Mouse (Mus musculus): Measurements from ENCODE around the gene Slc35b2. TPM values are rescaled to one million over a fixed set of nuclear protein-coding genes. Genes with fewer than 3 reads are reported as not detected.

Slc35b2 gene
- polyA plus RNA-seq, 1 experiment from 2014 or later: 133 TPM

- H3K4me1 ChIP-seq: 0 out of 2 replicates have a peak, but pooled peaks cover 7% of the 10 kb centered on the region
- H3K27me3 ChIP-seq: no peaks in the 10 kb centered on the region
- H3K9me3 ChIP-seq (replicated peaks): no peaks in the 10 kb centered on the region
- no peak for ATAC-seq (ENCODE audit: insufficient number of reproducible peaks, low FRiP score, low TSS enrichment, low read depth)
- H3K36me3 ChIP-seq: no peaks in the 10 kb centered on the region
- H3K9ac ChIP-seq: no peak overlapping the region
- H3K4me3 ChIP-seq (replicated peaks): no peak overlapping the region
- H3K27ac ChIP-seq (replicated peaks): no peak overlapping the region
- H3K4me2 ChIP-seq (replicated peaks): no peak overlapping the region
- WGBS: 89% methylated on average over 4 of the region's 4 CpGs
These were observed 44.7 kb downstream of the Slc35b2 start for GRCm38 (mm10) chr17:45608396-45608795.

- no peaks in the 10 kb centered on the region for H3K36me3 ChIP-seq
- ATAC-seq (ENCODE audit: insufficient number of reproducible peaks, low FRiP score, low TSS enrichment, low read depth): peak; percentile 29; the same call in 1 of the 2 replicates
- WGBS: 22% methylated on average over 5 of the region's 5 CpGs
- H3K9ac ChIP-seq: no peak overlapping the region
- peak overlapping the region; percentile 40 for H3K27ac ChIP-seq (replicated peaks)
- H3K4me2 ChIP-seq (replicated peaks): no peak overlapping the region
- no peaks in the 10 kb centered on the region for H3K9me3 ChIP-seq (replicated peaks)
- H3K4me3 ChIP-seq (replicated peaks): no peak overlapping the region
- 0 out of 2 replicates have a peak, but pooled peaks cover 7% of the 10 kb centered on the region for H3K4me1 ChIP-seq
- H3K27me3 ChIP-seq: no peaks in the 10 kb centered on the region
These were observed 46.6 kb downstream of the Slc35b2 start for GRCm38 (mm10) chr17:45610144-45610866.

- Histone ChIP-seq H3K27me3 (no peaks in the 10 kb centered on the region), H3K9ac (no peak overlapping the region), H3K4me2 (replicated peaks) (no peak overlapping the region), H3K36me3 (no peaks in the 10 kb centered on the region), H3K4me1 (0 out of 2 replicates have a peak, but pooled peaks cover 12% of the 10 kb centered on the region), H3K27ac (replicated peaks) (no peak overlapping the region), H3K4me3 (replicated peaks) (no peak overlapping the region), H3K9me3 (replicated peaks) (no peaks in the 10 kb centered on the region)
- 75% methylated on average over 8 of the region's 8 CpGs for WGBS
- ATAC-seq (ENCODE audit: insufficient number of reproducible peaks, low FRiP score, low TSS enrichment, low read depth): no peak
These were observed 48.3 kb downstream of the Slc35b2 start for GRCm38 (mm10) chr17:45612008-45612407.

DNA sequence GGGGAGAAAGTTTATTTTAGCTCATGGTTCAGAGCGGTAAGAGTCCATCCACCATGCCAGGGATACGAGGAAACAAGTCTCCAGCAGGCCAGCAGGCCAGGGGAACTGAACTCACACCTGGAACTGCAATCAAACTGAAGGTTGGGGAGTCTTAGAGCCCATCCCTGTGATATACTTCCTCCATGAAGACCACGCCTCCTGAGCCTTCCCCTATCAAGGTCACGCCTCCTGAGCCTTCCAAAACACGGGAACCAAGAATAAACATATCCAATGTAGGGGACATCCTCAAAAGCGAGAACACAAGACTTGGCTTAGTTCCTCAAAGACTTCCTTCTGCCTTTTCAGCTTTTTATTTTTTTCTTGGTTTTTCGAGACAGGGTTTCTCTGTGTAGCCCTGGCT lies 49.2 kb downstream of the Slc35b2 start:
- WGBS: 85% methylated on average over 7 of the region's 7 CpGs
- no peak overlapping the region for H3K9ac ChIP-seq
- H3K4me2 ChIP-seq (replicated peaks): no peak overlapping the region
- 0 out of 2 replicates have a peak, but pooled peaks cover 12% of the 10 kb centered on the region for H3K4me1 ChIP-seq
- H3K9me3 ChIP-seq (replicated peaks): no peaks in the 10 kb centered on the region
- H3K36me3 ChIP-seq: no peaks in the 10 kb centered on the region
- no peak overlapping the region for H3K27ac ChIP-seq (replicated peaks)
- no peaks in the 10 kb centered on the region for H3K27me3 ChIP-seq
- no peak overlapping the region for H3K4me3 ChIP-seq (replicated peaks)
- ATAC-seq (ENCODE audit: insufficient number of reproducible peaks, low FRiP score, low TSS enrichment, low read depth): no peak

DNA sequence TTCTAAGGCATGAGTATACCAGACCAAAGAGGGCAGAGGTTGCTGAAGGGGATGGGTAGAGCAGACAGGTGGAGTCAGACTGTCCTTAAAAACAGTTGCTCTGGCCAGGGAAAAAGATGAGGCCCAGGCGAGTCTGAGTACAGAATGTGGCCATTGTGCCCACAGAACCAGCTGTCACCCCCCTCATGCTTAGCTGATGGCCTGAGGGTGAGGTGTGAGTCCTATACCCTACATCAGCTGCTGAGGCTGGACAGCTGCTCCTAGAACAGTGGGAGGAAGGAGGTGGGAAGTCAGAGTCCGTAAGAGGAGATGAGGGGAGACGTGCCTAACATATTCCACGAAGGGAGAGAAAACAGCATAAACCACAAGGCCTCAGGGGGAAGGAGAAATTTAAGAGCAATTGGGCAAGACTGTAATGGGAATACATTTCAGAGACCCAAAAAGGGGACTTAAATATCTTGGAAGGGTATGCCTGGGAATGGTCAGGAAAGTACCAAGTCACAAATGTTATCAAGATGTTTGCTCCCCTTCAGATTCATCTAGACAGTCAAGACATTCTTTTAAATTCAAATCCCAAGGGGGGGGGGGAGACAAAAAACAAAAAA lies 52.5 kb downstream of the Slc35b2 start:
- Histone ChIP-seq H3K4me3 (replicated peaks) (no peak overlapping the region), H3K4me2 (replicated peaks) (no peak overlapping the region), H3K27ac (replicated peaks) (no peak overlapping the region), H3K36me3 (no peaks in the 10 kb centered on the region), H3K9ac (no peak overlapping the region), H3K4me1 (peaks cover 17% of the 10 kb centered on the region), H3K9me3 (replicated peaks) (no peaks in the 10 kb centered on the region), H3K27me3 (no peaks in the 10 kb centered on the region)
- ATAC-seq (ENCODE audit: insufficient number of reproducible peaks, low FRiP score, low TSS enrichment, low read depth): peak; percentile 40; the same call in 1 of the 2 replicates
- WGBS: 29% methylated on average over 4 of the region's 4 CpGs

GRCm38 (mm10) chr17:45616679-45617078 lies 53.0 kb downstream of the Slc35b2 start:
- H3K4me1 ChIP-seq: peaks cover 17% of the 10 kb centered on the region
- no peak overlapping the region for H3K4me3 ChIP-seq (replicated peaks)
- no peak overlapping the region for H3K4me2 ChIP-seq (replicated peaks)
- no peak for ATAC-seq (ENCODE audit: insufficient number of reproducible peaks, low FRiP score, low TSS enrichment, low read depth)
- H3K27ac ChIP-seq (replicated peaks): no peak overlapping the region
- WGBS: 64% methylated on average over 3 of the region's 3 CpGs
- H3K27me3 ChIP-seq: no peaks in the 10 kb centered on the region
- no peaks in the 10 kb centered on the region for H3K36me3 ChIP-seq
- no peak overlapping the region for H3K9ac ChIP-seq
- H3K9me3 ChIP-seq (replicated peaks): no peaks in the 10 kb centered on the region

Other genes with a start within 250 kb of the Slc35b2 start
- gene Cdc5l, start 130.1 kb upstream of the Slc35b2 start, polyA plus RNA-seq (2015; fragmentation: Nextera tagmentation; extraction: Ambion mirVana): 56.4 and 65.7 TPM in 2 replicates
- gene Spats1, start 88.5 kb upstream of the Slc35b2 start, polyA plus RNA-seq (2015; fragmentation: Nextera tagmentation; extraction: Ambion mirVana): 0.46 and 0.81 TPM in 2 replicates
- 15.8 and 16.6 TPM in 2 replicates for gene Aars2, start 57.0 kb upstream of the Slc35b2 start, polyA plus RNA-seq (2015; fragmentation: Nextera tagmentation; extraction: Ambion mirVana)
- 3.2 and 6.2 TPM in 2 replicates for gene Tcte1, start 40.4 kb upstream of the Slc35b2 start, polyA plus RNA-seq (2015; fragmentation: Nextera tagmentation; extraction: Ambion mirVana)
- gene Tmem151b, start 14.2 kb upstream of the Slc35b2 start, polyA plus RNA-seq (2015; fragmentation: Nextera tagmentation; extraction: Ambion mirVana): 3.9 and 4.7 TPM in 2 replicates
- gene Nfkbie, start 8.2 kb upstream of the Slc35b2 start, polyA plus RNA-seq (2015; fragmentation: Nextera tagmentation; extraction: Ambion mirVana): 5.5 and 6.3 TPM in 2 replicates
- 1,563 and 1,577 TPM in 2 replicates for gene Hsp90ab1, start 9.4 kb downstream of the Slc35b2 start, polyA plus RNA-seq (2015; fragmentation: Nextera tagmentation; extraction: Ambion mirVana)
- 92.7 and 99.7 TPM in 2 replicates for gene Slc29a1, start 35.7 kb downstream of the Slc35b2 start, polyA plus RNA-seq (2015; fragmentation: Nextera tagmentation; extraction: Ambion mirVana)
- gene Mymx, start 38.2 kb downstream of the Slc35b2 start, polyA plus RNA-seq (2015; fragmentation: Nextera tagmentation; extraction: Ambion mirVana): 29.9 and 41.1 TPM in 2 replicates
- 0.71 and 0.77 TPM in 2 replicates for gene Capn11, start 95.5 kb downstream of the Slc35b2 start, polyA plus RNA-seq (2015; fragmentation: Nextera tagmentation; extraction: Ambion mirVana)
- gene Mrpl14, start 122.4 kb downstream of the Slc35b2 start, polyA plus RNA-seq (2015; fragmentation: Nextera tagmentation; extraction: Ambion mirVana): 157 and 165 TPM in 2 replicates
- 45.8 and 52.4 TPM in 2 replicates for gene Tmem63b, start 123.0 kb downstream of the Slc35b2 start, polyA plus RNA-seq (2015; fragmentation: Nextera tagmentation; extraction: Ambion mirVana)
- 0.49 TPM in 1 of 2 replicates, not detected in the other for gene 1600014C23Rik, start 170.0 kb downstream of the Slc35b2 start, polyA plus RNA-seq (2015; fragmentation: Nextera tagmentation; extraction: Ambion mirVana)